Mouse (Mus musculus) embryonic facial prominence, embryonic 11.5 days (tissue): ENCODE results near the gene Gm49380. TPM values are rescaled to one million over a fixed set of nuclear protein-coding genes. Genes with fewer than 3 reads are reported as not detected.
A peak's percentile ranks its signal among the peaks of the same experiment; 100 is the strongest.

ENCODE experiments used
- ATAC-seq: fragments of 200-750 bp; cut with Nextera tagmentation; replicated peaks from 2 replicates; pipeline ENCODE4 v1.8.0; 2017; ENCODE audit warnings: low read depth; ENCODE audit not compliant: insufficient number of reproducible peaks, low FRiP score, low TSS enrichment
- DNase-seq: peaks from one replicate; pipeline ENCODE4 v3.0.0-alpha.2; 2015; ENCODE audit warnings: low spot score
- H3K27ac ChIP-seq: fragments of 300-500 bp; sonication (generic); replicated peaks from 2 replicates; pipeline ENCODE4 v1.5.1; 2014; ENCODE audit warnings: mild to moderate bottlenecking, low read depth, low read length, control low read depth
- H3K27me3 ChIP-seq: fragments of 300-500 bp; sonication (generic); 2 replicates; pipeline ENCODE4 v1.6.1; 2014; ENCODE audit warnings: mild to moderate bottlenecking, low read length, moderate library complexity, mixed read lengths; ENCODE audit not compliant: control insufficient read depth, insufficient read depth
- H3K36me3 ChIP-seq: fragments of 300-500 bp; sonication (generic); replicated peaks from 2 replicates; pipeline ENCODE4 v1.6.1; 2014; ENCODE audit warnings: low read depth, mild to moderate bottlenecking, low read length, moderate library complexity, mixed read lengths; ENCODE audit not compliant: control insufficient read depth, insufficient read depth
- H3K4me1 ChIP-seq: fragments of 300-500 bp; sonication (generic); 2 replicates; pipeline ENCODE4 v1.6.1; 2014; ENCODE audit warnings: low read length, mixed read lengths; ENCODE audit not compliant: control insufficient read depth, insufficient read depth
- H3K4me2 ChIP-seq: fragments of 300-500 bp; sonication (generic); 2 replicates; pipeline ENCODE4 v1.6.1; 2014; ENCODE audit warnings: low read depth, mild to moderate bottlenecking, control low read depth, low read length, moderate library complexity
- H3K4me3 ChIP-seq: fragments of 300-500 bp; sonication (generic); 2 replicates; pipeline ENCODE4 v1.5.1; 2014; ENCODE audit warnings: low read depth, low read length, control low read depth
- H3K9ac ChIP-seq: fragments of 300-500 bp; sonication (generic); replicated peaks from 2 replicates; pipeline ENCODE4 v1.6.1; 2014; ENCODE audit warnings: mild to moderate bottlenecking, control low read depth, low read length
- H3K9me3 ChIP-seq: fragments of 300-500 bp; sonication (generic); replicated peaks from 2 replicates; pipeline ENCODE4 v1.6.1; 2016; ENCODE audit warnings: mild to moderate bottlenecking, low read length, inconsistent platforms, mixed read lengths; ENCODE audit not compliant: control insufficient read depth
- WGBS: fragments of 180-500 bp; shearing (Covaris S2); extraction: QIAGEN DNeasy Blood & Tissue Kit; methylation state at CpG from one replicate; pipeline ENCODE4 v1.1.7; 2014; 5-methylcytosine and 5-hydroxymethylcytosine counted together
- polyA plus RNA-seq: library from polyadenylated mRNA; unstranded; fragments of >200 nt; fragmentation: Nextera tagmentation; extraction: Ambion mirVana; gene quantifications from 2 replicates; pipeline ENCODE4 v1.2.1, GENCODE M21; 2014

Gene Gm49380
- polyA plus RNA-seq, 1 experiment from 2014 or later: 0.08 TPM

DNA sequence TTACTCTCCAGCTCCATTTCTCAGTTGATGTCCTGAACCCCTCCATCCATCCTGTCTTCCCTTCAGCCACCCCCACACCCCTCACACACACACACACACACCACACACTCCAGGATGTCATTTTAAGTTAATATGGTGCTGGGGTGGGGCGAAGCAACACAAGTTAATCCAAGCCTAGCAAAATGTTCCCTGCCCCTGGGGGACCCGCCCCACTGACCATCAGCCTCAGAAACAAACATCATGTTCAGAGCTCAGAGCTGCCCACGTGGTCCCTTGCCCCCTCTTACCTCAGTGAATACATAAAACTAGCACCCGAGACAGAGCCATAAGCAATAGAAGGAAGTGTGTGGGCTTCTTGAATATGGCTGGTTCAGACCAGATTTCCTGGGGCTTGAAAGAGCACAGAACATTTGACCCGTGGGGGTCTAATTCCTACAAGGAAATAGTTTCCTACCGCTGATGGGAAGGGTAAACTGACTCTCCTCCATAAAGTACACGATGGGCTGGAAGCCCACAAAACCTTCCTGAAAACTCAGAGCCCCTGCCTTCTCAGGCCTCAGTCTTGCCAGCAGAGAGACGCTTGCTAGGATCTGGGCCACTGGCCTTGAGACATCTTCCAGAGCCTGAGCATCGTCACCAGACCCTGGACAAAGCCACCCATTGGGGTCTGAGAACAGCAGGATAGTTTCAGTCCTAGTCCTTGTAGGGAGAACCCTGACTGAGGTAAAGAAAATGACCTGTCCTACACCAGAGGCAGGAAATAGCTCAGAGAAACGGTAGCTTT is 33.1 kb downstream of the Gm49380 start:
- ATAC-seq: no peak

GRCm38 (mm10) chr9:44078955-44079756 is 34.1 kb downstream of the Gm49380 start:
- Histone ChIP-seq H3K4me2 (no peak overlapping the region), H3K9ac (no peak overlapping the region), H3K4me3 (no peak overlapping the region), H3K36me3 (no peaks in the 10 kb centered on the region), H3K27ac (no peak overlapping the region), H3K4me1 (no peaks in the 10 kb centered on the region; the same call in 1 of the 2 replicates), H3K27me3 (no peaks in the 10 kb centered on the region), H3K9me3 (no peaks in the 10 kb centered on the region)
- ATAC-seq (no peak), DNase-seq (no peak)
- 42% methylated on average over 16 of the region's 16 CpGs for WGBS

More for the DNA sequence above, 33.1 kb downstream of the Gm49380 start:
- H3K9me3 ChIP-seq: no peaks in the 10 kb centered on the region
- H3K9ac ChIP-seq: no peak overlapping the region
- no peak overlapping the region for H3K27ac ChIP-seq
- no peaks in the 10 kb centered on the region for H3K36me3 ChIP-seq
- 69% methylated on average over 10 of the region's 10 CpGs for WGBS
- DNase-seq: no peak
- no peak overlapping the region for H3K4me2 ChIP-seq
- H3K27me3 ChIP-seq: no peaks in the 10 kb centered on the region
- no peaks in the 10 kb centered on the region; the same call in 1 of the 2 replicates for H3K4me1 ChIP-seq
- no peak overlapping the region for H3K4me3 ChIP-seq

- H3K9me3 ChIP-seq: no peaks in the 10 kb centered on the region
- H3K27me3 ChIP-seq: no peaks in the 10 kb centered on the region
- no peak for ATAC-seq
- 74% methylated on average over 10 of the region's 10 CpGs for WGBS
- H3K9ac ChIP-seq: no peak overlapping the region
- no peak overlapping the region for H3K4me2 ChIP-seq
- DNase-seq: no peak
- H3K36me3 ChIP-seq: no peaks in the 10 kb centered on the region
- no peak overlapping the region for H3K27ac ChIP-seq
- H3K4me3 ChIP-seq: no peak overlapping the region
- no peaks in the 10 kb centered on the region for H3K4me1 ChIP-seq
These were observed 35.0 kb downstream of the Gm49380 start for GRCm38 (mm10) chr9:44078136-44078797.

- no peak overlapping the region for H3K9ac ChIP-seq
- ATAC-seq: no peak
- H3K4me1 ChIP-seq: 0 out of 2 replicates have a peak, but pooled peaks cover 2% of the 10 kb centered on the region
- H3K36me3 ChIP-seq: no peaks in the 10 kb centered on the region
- WGBS: 84% methylated on average over 11 of the region's 11 CpGs
- no peak overlapping the region for H3K4me3 ChIP-seq
- no peaks in the 10 kb centered on the region for H3K27me3 ChIP-seq
- no peak overlapping the region for H3K27ac ChIP-seq
- no peak for DNase-seq
- no peak overlapping the region for H3K4me2 ChIP-seq
- H3K9me3 ChIP-seq: no peaks in the 10 kb centered on the region
These were observed 35.9 kb downstream of the Gm49380 start for GRCm38 (mm10) chr9:44077266-44077910.

- DNase-seq: peak; percentile 77
- H3K4me3 ChIP-seq: no peak overlapping the region
- no peaks in the 10 kb centered on the region for H3K27me3 ChIP-seq
- no peak overlapping the region for H3K9ac ChIP-seq
- no peaks in the 10 kb centered on the region for H3K9me3 ChIP-seq
- WGBS: 10% methylated on average over 5 of the region's 5 CpGs
- H3K36me3 ChIP-seq: no peaks in the 10 kb centered on the region
- H3K4me2 ChIP-seq: no peak overlapping the region
- H3K27ac ChIP-seq: no peak overlapping the region
- no peak for ATAC-seq
- H3K4me1 ChIP-seq: 0 out of 2 replicates have a peak, but pooled peaks cover 5% of the 10 kb centered on the region
These were observed 36.6 kb downstream of the Gm49380 start for GRCm38 (mm10) chr9:44076764-44077120.

DNA sequence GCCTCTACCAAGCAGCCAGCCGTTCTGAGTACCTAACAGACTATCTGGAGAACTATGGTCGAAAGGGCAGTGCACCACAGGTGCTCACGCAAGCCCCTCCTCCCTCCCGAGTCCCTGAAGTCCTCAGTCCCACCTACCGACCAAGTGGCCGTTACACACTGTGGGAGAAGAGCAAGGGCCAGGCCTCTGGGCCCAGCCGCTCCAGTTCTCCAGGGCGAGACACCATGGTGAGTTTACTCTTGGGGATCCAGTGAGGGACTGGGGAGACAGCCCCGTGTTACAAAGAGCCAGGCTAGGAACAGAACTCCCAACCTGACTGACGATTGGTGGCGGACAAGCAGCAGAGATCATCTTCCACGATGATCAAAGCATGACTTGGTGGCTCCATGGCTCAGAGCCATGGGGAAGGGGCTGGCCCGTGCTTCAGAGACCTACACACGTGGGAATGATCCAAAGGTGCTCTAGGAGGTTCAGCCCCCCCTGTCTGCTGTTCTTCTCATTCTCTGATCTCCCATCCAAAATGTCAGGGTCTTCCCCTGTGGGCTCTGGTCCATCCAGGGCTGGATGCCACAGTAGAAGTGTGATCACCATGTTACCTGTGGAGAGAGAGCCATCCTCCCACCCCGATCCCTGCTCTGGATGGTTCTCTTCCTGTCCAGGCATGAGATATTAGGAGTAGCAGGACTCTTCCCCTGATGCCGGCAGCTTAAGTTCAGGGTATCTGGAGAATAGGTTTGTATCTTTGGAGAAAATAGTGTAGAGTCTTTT is 37.1 kb downstream of the Gm49380 start:
- 65% methylated on average over 16 of the region's 16 CpGs for WGBS
- no peaks in the 10 kb centered on the region for H3K27me3 ChIP-seq

DNA sequence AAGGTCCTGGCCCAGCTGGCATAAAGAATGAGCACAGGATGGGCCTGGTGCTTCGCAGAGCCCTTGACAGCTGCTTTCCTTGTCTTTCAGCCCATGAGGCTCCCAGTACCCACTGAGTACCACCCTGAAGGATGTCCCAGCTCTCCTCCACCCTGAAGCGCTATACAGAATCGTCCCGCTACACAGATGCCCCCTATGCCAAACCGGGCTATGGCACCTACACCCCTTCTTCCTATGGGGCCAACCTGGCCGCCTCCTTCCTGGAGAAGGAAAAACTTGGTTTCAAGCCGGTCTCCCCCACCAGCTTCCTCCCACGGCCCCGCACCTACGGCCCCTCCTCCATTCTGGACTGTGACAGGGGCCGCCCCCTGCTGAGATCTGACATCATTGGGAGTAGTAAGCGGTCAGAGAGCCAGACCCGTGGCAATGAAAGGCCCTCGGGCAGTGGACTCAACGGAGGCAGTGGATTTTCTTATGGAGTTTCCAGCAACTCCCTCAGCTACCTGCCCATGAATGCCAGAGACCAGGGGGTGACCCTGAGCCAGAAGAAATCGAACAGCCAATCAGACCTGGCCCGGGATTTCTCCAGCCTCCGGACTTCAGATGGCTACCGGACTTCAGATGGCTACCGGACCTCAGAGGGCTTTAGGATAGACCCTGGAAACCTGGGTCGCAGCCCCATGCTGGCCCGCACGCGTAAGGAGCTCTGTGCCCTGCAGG is 37.9 kb downstream of the Gm49380 start:
- no peaks in the 10 kb centered on the region for H3K36me3 ChIP-seq
- DNase-seq (no peak), ATAC-seq (no peak)
- no peak overlapping the region for H3K27ac ChIP-seq
- H3K4me3 ChIP-seq: no peak overlapping the region
- H3K9ac ChIP-seq: no peak overlapping the region
- WGBS: 70% methylated on average over 24 of the region's 24 CpGs
- peaks cover 10% of the 10 kb centered on the region; the same call in 1 of the 2 replicates for H3K4me1 ChIP-seq
- no peaks in the 10 kb centered on the region for H3K9me3 ChIP-seq
- H3K4me2 ChIP-seq: no peak overlapping the region
- no peaks in the 10 kb centered on the region for H3K27me3 ChIP-seq

More for the DNA sequence above, 37.1 kb downstream of the Gm49380 start:
- Histone ChIP-seq H3K27ac (no peak overlapping the region), H3K4me2 (no peak overlapping the region), H3K9ac (no peak overlapping the region), H3K9me3 (no peaks in the 10 kb centered on the region), H3K4me1 (0 out of 2 replicates have a peak, but pooled peaks cover 6% of the 10 kb centered on the region), H3K36me3 (no peaks in the 10 kb centered on the region), H3K4me3 (no peak overlapping the region)
- ATAC-seq: no peak
- DNase-seq: no peak
